Mouse (Mus musculus) olfactory bulb, adult 2 months (tissue): ENCODE data around the gene Hist1h1c. TPM values are rescaled to one million over a fixed set of nuclear protein-coding genes. Genes with fewer than 3 reads are reported as not detected.
"Not testable (repeated sequence)": the region's sequence is repeated elsewhere in the genome, so short reads cannot be mapped to it uniquely, and the experiment has no call there.

Source experiments
- H3K27ac ChIP-seq: fragments of 200-500 bp; 2 replicates; pipeline ENCODE4 v1.5.1; 2012; ENCODE audit warnings: low read depth, low read length; ENCODE audit not compliant: insufficient read depth
- H3K4me1 ChIP-seq: fragments of 200-500 bp; 2 replicates; pipeline ENCODE4 v1.6.1; 2012; ENCODE audit warnings: low read length; ENCODE audit not compliant: control insufficient read depth, insufficient read depth
- H3K4me3 ChIP-seq: fragments of 200-500 bp; 2 replicates; pipeline ENCODE4 v1.5.1; 2012; ENCODE audit warnings: mild to moderate bottlenecking, low read depth, low read length, moderate library complexity; ENCODE audit not compliant: insufficient read depth
- CTCF ChIP-seq: fragments of 200-500 bp; IDR thresholded peaks from 2 replicates; pipeline ENCODE4 v1.5.1; 2012; ENCODE audit warnings: low read depth, mild to moderate bottlenecking, low read length, moderate library complexity; ENCODE audit not compliant: insufficient read depth
- POLR2A ChIP-seq: fragments of 200-500 bp; IDR thresholded peaks from 2 replicates; pipeline ENCODE4 v1.6.1; 2012; ENCODE audit warnings: mild to moderate bottlenecking, low read depth, low read length, moderate library complexity; ENCODE audit not compliant: insufficient read depth
- WGBS: fragments of 180-500 bp; shearing (Covaris S2); methylation state at CpG from one replicate; pipeline ENCODE4 v1.1.7; 2018; 5-methylcytosine and 5-hydroxymethylcytosine counted together
- polyA plus RNA-seq: library from polyadenylated mRNA; stranded (reverse); fragments of >200 nt; gene quantifications from 2 replicates; pipeline ENCODE4 v1.2.4, GENCODE M21; 2012; ENCODE audit warnings: low replicate concordance; ENCODE audit not compliant: missing spikeins, insufficient read depth, insufficient read length

Gene Hist1h1c
- polyA plus RNA-seq, 1 experiment: not detected

- no peak overlapping the region for H3K4me3 ChIP-seq
- H3K27ac ChIP-seq: no peak overlapping the region
- peaks cover 14% of the 10 kb centered on the region for H3K4me1 ChIP-seq
- WGBS: 8% methylated on average over 4 of the region's 4 CpGs
- no peak for TF ChIP-seq CTCF
- no peak for TF ChIP-seq POLR2A
These were observed 9.3 kb downstream of the Hist1h1c start for GRCm38 (mm10) chr13:23747892-23748288.

GRCm38 (mm10) chr13:23749563-23750121 is 11.0 kb downstream of the Hist1h1c start:
- TF ChIP-seq CTCF (no peak), POLR2A (no peak)
- H3K4me1 ChIP-seq: peaks cover 14% of the 10 kb centered on the region
- 92% methylated on average over 5 of the region's 5 CpGs for WGBS
- no peak overlapping the region for H3K4me3 ChIP-seq
- no peak overlapping the region for H3K27ac ChIP-seq

- not testable (repeated sequence) for H3K4me1 ChIP-seq
- Histone ChIP-seq H3K27ac (peak within 1 kb of the TSS; percentile 94), H3K4me3 (peak within 1 kb of the TSS; percentile 73)
- WGBS: under 1% methylated on average over 31 of the region's 47 CpGs
These were observed 12.3 kb downstream of the Hist1h1c start, which contains the start of gene Hist1h2ab for GRCm38 (mm10) chr13:23750839-23751477. Gene Hist1h2ab (plus strand): TSS chr13:23751126.

GRCm38 (mm10) chr13:23751478-23751956 is 12.9 kb downstream of the Hist1h1c start:
- Histone ChIP-seq H3K4me3 (peak overlapping the region; percentile 73), H3K27ac (peak overlapping the region; percentile 82; the same call in 1 of the 2 replicates), H3K4me1 (peaks cover 7% of the 10 kb centered on the region)
- TF ChIP-seq CTCF: no peak
- TF ChIP-seq POLR2A: no peak
- under 1% methylated on average over 11 of the region's 11 CpGs for WGBS

GRCm38 (mm10) chr13:23752067-23752741 is 13.6 kb downstream of the Hist1h1c start, which contains the start of gene Hist1h3b:
Gene Hist1h3b (plus strand): TSS chr13:23752267.
- Histone ChIP-seq H3K4me3 (peak within 1 kb of the TSS; percentile 73), H3K27ac (peak within 1 kb of the TSS; percentile 94)
- WGBS: 2% methylated on average over 19 of the region's 47 CpGs
- H3K4me1 ChIP-seq: not testable (repeated sequence)

GRCm38 (mm10) chr13:23752742-23753172 is 14.1 kb downstream of the Hist1h1c start:
- Histone ChIP-seq H3K27ac (no peak overlapping the region), H3K4me1 (peaks cover 5% of the 10 kb centered on the region; the same call in 1 of the 2 replicates), H3K4me3 (no peak overlapping the region)
- WGBS: 14% methylated on average over 6 of the region's 6 CpGs
- TF ChIP-seq POLR2A: no peak
- no peak for TF ChIP-seq CTCF

GRCm38 (mm10) chr13:23753314-23754078 is 14.9 kb downstream of the Hist1h1c start:
- H3K27ac ChIP-seq: no peak overlapping the region
- peaks cover 5% of the 10 kb centered on the region; the same call in 1 of the 2 replicates for H3K4me1 ChIP-seq
- no peak overlapping the region for H3K4me3 ChIP-seq
- 56% methylated on average over 4 of the region's 4 CpGs for WGBS
- TF ChIP-seq POLR2A: no peak
- no peak for TF ChIP-seq CTCF

GRCm38 (mm10) chr13:23755000-23755399 is 16.4 kb downstream of the Hist1h1c start:
- TF ChIP-seq POLR2A (no peak), CTCF (no peak)
- no peak overlapping the region for H3K27ac ChIP-seq
- H3K4me1 ChIP-seq: peaks cover 5% of the 10 kb centered on the region; the same call in 1 of the 2 replicates
- H3K4me3 ChIP-seq: no peak overlapping the region
